Comparison of ENCODE assay signal across 26 mouse cellular contexts in the genomic region with DNA sequence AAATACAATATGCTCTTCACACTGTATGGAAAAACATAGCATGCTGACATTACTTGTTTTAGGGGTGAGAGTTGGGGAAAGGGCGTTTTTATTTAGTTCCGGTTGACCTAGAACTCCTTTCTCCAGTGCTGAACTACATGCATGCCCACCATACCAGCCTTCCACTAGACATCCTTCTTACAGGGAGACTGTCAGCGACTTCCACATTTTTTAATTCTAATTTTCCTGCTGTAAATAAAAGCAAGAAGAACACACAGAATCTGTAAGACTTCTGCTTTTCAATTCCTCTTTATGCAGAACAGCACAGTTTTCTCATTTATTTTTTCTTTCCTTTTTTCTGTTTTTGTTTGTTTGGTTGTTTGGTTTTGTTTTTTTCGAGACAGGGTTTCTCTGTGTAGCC.
"Had no signal": no experiment of that assay in that cellular context is flagged by ENCODE, and none has a peak within 500 bp of the region (broad histone marks: within the 10 kb centered on the region; RNA-seq: fewer than 3 reads in every experiment).

No protein-coding gene starts in this region.

- H3K36me3 ChIP-seq: heart, embryonic 10.5 days; heart, embryonic 13.5 days; heart, embryonic 15.5 days; hindbrain, embryonic 10.5 days; hindbrain, embryonic 12.5 days; intestine, embryonic 15.5 days; kidney, embryonic 15.5 days; limb, embryonic 10.5 days; limb, embryonic 12.5 days; liver, embryonic 13.5 days; liver, embryonic 15.5 days had no signal

- H3K4me1 ChIP-seq: intestine, embryonic 15.5 days; liver, embryonic 13.5 days; liver, embryonic 15.5 days had no signal

- H3K4me3 ChIP-seq: heart, embryonic 10.5 days; heart, embryonic 13.5 days; heart, embryonic 15.5 days; hindbrain, embryonic 10.5 days; hindbrain, embryonic 12.5 days; intestine, embryonic 15.5 days; kidney, embryonic 15.5 days; layer of hippocampus, adult 2 months; left cerebral cortex, adult 2 months; limb, embryonic 10.5 days; limb, embryonic 12.5 days; liver, embryonic 13.5 days; liver, embryonic 15.5 days had no signal

- DNase-seq: gastrocnemius, postnatal 14 days; gastrocnemius, postnatal 36 days; heart, postnatal 10 days; kidney, adult 11 months; kidney, adult 2 months; kidney, adult 9 months; kidney, postnatal 14 days; kidney, postnatal 4 days; liver; liver, embryonic 13.5 days had no signal

- H3K27ac ChIP-seq: heart, embryonic 10.5 days; heart, embryonic 13.5 days; heart, embryonic 15.5 days; hindbrain, embryonic 10.5 days; hindbrain, embryonic 12.5 days; hindbrain, embryonic 14.5 days; intestine, embryonic 15.5 days; kidney, embryonic 15.5 days; kidney, postnatal 0 days; layer of hippocampus, adult 2 months; left cerebral cortex, adult 2 months; limb, embryonic 10.5 days; limb, embryonic 12.5 days; liver, embryonic 13.5 days; liver, embryonic 15.5 days had no signal

- ATAC-seq: hindbrain, embryonic 16.5 days; inflammation-experienced regulatory T-cells, adult 6 months; intestine, embryonic 15.5 days had no signal
